Mouse (Mus musculus) heart, postnatal 0 days (tissue): Measurements from ENCODE around the gene Cpm.

Experiments used
- CTCF ChIP-seq: IDR thresholded peaks from 2 replicates; pipeline ENCODE4 v1.5.1; 2016; ENCODE audit warnings: antibody characterized with exemption, control low read depth, low read depth
- EP300 ChIP-seq: IDR thresholded peaks from 2 replicates; pipeline ENCODE4 v1.6.1; 2016; ENCODE audit warnings: antibody characterized with exemption, low read depth

- TF ChIP-seq EP300, result no peak
- no peak for TF ChIP-seq CTCF
Measured at GRCm38 (mm10) chr10:117730637-117731203, 101.4 kb downstream of the Cpm start.
